Mouse (Mus musculus) cortical plate, adult 2 months (tissue): ENCODE measurements around the gene Xrcc2. TPM values are rescaled to one million over a fixed set of nuclear protein-coding genes. Genes with fewer than 3 reads are reported as not detected.

ENCODE experiments used
- H3K27ac ChIP-seq: fragments of 200-500 bp; 2 replicates; pipeline ENCODE4 v1.5.1; 2012; ENCODE audit warnings: low read length, control low read depth, inconsistent platforms; ENCODE audit not compliant: insufficient read depth
- H3K4me1 ChIP-seq: fragments of 200-500 bp; 2 replicates; pipeline ENCODE4 v1.6.1; 2011; ENCODE audit warnings: low read length; ENCODE audit not compliant: control insufficient read depth, insufficient read depth
- H3K4me3 ChIP-seq: fragments of 200-500 bp; 2 replicates; pipeline ENCODE4 v1.5.1; 2011; ENCODE audit warnings: mild to moderate bottlenecking, low read length, control low read depth; ENCODE audit not compliant: insufficient read depth
- CTCF ChIP-seq: fragments of 200-500 bp; IDR thresholded peaks from 2 replicates; pipeline ENCODE4 v1.5.1; 2011; ENCODE audit warnings: mild to moderate bottlenecking, control low read depth, low read length; ENCODE audit not compliant: insufficient read depth; ENCODE audit errors: extremely low read depth
- POLR2A ChIP-seq: fragments of 200-500 bp; IDR thresholded peaks from 2 replicates; pipeline ENCODE4 v1.6.1; 2011; ENCODE audit warnings: mild to moderate bottlenecking, low read length, control low read depth; ENCODE audit not compliant: insufficient read depth; ENCODE audit errors: extremely low read depth
- polyA plus RNA-seq: library from polyadenylated mRNA; depleted of rRNA; stranded (reverse); fragments of >200 nt; gene quantifications from 2 replicates; pipeline ENCODE4 v1.2.3, GENCODE M21; 2012

Gene Xrcc2
- polyA plus RNA-seq, 1 experiment = 4.9 TPM

DNA sequence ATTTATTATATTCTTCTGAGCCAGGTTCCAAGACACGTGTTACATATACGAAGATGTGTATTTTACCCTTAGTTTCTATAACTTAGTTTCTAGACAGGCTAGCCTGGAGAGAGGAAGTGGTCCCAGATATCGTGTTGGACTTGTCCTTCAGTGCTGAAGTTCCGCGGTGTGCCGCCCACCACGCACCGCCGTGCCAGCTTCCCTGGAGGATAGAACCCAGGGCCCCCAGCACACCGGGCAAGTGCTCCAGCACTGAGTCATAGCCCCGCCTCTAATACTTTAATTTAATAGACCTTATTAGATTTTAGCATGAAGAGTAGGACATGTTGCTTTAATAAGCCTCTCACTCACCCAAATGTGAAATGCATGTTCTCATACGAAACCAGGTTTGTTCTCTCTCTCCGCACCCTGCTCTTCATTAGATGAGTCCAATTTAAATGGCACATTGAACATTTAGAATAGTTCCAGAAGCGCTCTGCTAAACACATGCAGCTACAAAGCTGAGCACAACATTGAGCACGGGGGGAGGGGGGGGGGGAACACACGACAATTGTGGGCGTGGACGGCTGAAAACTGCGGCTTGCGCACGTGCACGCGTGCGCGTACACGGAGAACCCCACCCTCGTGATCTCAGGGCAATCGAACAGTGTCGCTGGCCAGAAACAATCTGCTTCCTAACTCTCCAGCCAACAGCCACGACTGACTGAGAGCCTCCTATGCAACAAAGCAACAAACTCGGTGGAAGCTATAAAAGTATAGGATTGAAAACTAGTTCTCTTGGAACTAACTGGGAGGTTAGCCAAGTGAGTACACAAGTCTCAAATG lies 33.7 kb downstream of the Xrcc2 start:
- no peak overlapping the region for H3K27ac ChIP-seq

DNA sequence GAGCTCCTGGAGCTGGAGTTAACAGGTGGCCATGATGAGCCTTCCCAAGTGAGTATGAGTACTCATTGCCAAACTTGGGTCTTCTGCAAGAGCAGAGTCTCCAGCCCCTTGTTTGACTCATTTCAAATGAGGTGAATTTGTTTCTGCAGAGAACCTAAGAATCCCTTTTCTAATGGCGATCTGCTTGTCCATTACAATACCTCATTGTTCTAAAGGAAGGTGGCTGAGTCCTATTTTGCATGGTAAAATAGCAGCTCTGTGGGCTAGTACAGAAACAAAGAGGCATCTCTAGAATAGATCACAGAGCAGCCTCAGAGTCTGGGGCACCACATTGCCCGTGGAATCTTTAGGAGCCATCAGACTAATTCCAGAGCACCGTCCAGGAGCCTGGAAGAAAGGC lies 34.6 kb downstream of the Xrcc2 start:
- H3K4me3 ChIP-seq = no peak overlapping the region
- H3K4me1 ChIP-seq = no peaks in the 10 kb centered on the region
- TF ChIP-seq CTCF = no peak
- no peak for TF ChIP-seq POLR2A
- no peak overlapping the region for H3K27ac ChIP-seq

More for the DNA sequence above, 33.7 kb downstream of the Xrcc2 start:
- H3K4me3 ChIP-seq = no peak overlapping the region
- TF ChIP-seq POLR2A (no peak), CTCF (no peak)
- no peaks in the 10 kb centered on the region for H3K4me1 ChIP-seq

DNA sequence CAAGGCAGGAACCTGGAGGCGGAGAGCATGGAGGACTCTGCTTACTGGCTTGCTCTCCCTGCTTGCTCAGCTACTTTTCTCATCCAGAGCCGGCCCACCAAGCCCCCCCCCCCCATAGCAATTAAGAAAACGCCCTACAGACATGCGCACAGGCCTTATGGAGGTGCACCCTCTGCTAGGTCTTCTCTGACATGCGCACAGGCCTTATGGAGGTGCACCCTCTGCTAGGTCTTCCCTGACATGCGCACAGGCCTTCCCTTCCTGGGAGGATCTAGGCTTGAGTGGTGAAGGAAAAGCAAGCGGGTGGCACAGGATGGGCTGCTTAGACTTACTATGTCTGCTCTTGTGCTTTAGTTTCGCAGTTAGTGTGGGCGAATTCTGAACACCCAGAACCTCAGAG lies 37.3 kb downstream of the Xrcc2 start:
- Histone ChIP-seq H3K4me1 (no peaks in the 10 kb centered on the region), H3K27ac (no peak overlapping the region), H3K4me3 (no peak overlapping the region)
- no peak for TF ChIP-seq POLR2A
- TF ChIP-seq CTCF = no peak

DNA sequence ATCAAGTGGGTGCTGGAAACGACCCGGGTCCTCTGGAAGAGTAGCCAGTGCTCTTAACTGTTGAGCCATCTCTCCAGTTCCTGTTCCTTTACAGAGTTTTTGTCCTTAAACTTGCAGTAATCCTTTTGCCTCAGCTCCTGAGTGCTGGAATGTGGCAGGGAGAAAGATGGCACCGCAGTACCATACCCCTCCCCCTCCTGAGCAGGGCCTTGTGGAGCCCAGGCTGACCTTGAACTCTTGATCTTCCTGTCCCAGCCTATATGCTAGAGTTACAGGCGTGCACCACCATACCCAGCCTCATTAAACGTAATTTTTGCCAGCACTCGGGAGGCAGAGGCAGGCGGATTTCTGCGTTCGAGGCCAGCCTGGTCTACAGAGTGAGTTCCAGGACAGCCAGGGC lies 38.9 kb downstream of the Xrcc2 start:
- TF ChIP-seq CTCF (no peak), POLR2A (no peak)
- H3K27ac ChIP-seq = no peak overlapping the region
- H3K4me3 ChIP-seq = no peak overlapping the region
- no peaks in the 10 kb centered on the region for H3K4me1 ChIP-seq

DNA sequence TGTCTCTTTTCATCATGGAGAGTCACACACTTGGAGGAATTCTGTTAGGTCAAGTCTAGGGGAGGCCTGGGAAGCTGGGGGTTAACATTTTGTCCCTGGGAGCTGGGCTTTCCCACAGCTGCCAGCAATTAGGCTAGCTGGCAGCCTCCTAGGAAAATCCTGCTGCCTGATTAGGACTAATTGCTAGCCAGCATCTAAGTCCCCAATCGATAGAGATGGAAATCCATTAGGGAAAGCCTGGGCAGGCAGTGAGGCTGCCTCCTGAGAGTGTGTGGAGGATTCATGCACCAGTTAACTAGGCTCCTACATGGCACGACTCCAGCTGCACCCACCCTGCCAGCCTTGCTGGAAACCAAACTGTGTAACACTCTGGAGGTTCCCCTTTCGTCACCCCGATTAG lies 39.5 kb downstream of the Xrcc2 start:
- TF ChIP-seq CTCF (no peak), POLR2A (no peak)
- no peak overlapping the region for H3K4me3 ChIP-seq
- no peak overlapping the region for H3K27ac ChIP-seq
- no peaks in the 10 kb centered on the region for H3K4me1 ChIP-seq

DNA sequence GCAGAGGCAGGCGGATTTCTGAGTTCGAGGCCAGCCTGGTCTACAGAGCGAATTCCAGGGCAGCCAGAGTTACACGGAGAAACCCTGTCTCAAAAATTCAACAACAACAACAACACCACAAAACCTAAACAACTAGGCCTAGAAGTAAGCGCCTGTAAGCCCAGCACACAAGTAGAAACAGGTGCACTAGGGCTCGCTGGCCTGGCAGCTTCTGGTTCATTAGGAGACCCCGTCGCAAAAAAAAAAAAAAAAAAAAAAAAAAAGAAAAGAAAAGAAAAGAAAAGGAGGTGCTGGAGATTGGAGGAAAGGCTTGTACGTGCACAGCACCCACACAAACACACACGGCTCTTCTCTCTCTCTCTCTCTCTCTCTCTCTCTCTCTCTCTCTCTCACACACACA lies 40.1 kb downstream of the Xrcc2 start:
- TF ChIP-seq CTCF (no peak), POLR2A (no peak)
- no peak overlapping the region for H3K4me3 ChIP-seq
- no peak overlapping the region for H3K27ac ChIP-seq
- H3K4me1 ChIP-seq = no peaks in the 10 kb centered on the region

DNA sequence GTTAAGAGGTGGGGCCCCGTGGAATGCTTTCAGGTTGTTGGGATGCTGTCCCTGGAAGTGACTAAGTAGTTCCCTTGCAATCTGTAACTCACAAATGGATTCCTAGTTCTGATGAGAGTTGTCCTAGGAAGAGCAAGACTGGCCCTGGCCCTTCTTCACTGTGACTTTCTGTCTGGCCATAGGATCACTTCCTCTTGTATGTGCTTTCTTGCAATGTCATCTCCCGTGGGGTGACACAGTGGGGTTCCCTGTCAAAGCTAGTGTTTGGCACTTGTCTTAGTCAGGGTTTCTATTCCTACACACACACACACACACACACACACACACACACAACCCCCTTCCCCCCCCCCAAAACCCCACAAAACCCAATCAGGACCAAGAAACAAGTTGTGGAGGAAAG lies 42.5 kb downstream of the Xrcc2 start:
- TF ChIP-seq POLR2A (no peak), CTCF (no peak)
- Histone ChIP-seq H3K4me3 (no peak overlapping the region), H3K4me1 (no peaks in the 10 kb centered on the region), H3K27ac (no peak overlapping the region)

DNA sequence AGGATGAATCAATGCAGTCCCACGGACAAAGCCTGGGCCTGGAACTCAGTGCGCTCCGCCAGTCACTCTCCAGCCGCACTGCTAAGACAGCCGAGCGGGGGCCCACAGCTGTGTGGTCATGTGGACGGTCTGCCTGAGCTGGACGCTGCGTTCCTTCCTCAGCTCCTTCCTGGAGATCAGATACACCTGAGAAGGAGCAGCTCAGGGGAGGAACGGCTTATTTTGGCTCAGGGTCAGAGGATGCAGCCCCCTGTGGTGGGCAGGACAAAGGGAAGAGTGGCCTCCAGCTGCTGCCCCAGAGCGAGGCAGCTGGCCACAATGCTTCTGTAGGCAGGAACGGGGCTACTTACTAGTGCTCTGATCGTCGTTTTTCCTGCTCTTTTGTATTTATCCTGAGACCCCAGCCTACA lies 51.0 kb downstream of the Xrcc2 start:
- Histone ChIP-seq H3K4me1 (no peaks in the 10 kb centered on the region), H3K27ac (no peak overlapping the region), H3K4me3 (no peak overlapping the region)
- TF ChIP-seq POLR2A = no peak
- TF ChIP-seq CTCF = no peak

DNA sequence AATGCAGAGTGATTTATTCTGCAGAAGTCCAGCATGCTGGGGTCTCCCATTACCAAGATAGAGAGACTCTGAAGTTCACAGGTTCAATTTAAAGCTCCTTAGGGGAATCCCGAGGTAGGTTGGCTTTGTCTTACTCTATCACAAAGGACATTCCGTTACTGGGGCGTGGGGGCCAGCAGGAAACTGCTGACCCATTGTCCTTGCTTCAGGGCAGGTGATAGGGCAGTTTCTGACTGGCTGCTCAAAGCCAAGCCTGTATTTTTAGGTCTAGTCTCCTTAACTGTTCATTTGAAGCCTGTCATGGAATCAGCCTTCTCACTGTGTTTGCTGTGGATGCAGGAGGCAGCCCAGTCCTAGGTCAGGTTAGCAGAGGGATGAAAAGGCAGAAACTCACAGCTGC lies 52.2 kb downstream of the Xrcc2 start:
- Histone ChIP-seq H3K4me3 (no peak overlapping the region), H3K27ac (no peak overlapping the region), H3K4me1 (no peaks in the 10 kb centered on the region)
- TF ChIP-seq CTCF (no peak), POLR2A (no peak)

DNA sequence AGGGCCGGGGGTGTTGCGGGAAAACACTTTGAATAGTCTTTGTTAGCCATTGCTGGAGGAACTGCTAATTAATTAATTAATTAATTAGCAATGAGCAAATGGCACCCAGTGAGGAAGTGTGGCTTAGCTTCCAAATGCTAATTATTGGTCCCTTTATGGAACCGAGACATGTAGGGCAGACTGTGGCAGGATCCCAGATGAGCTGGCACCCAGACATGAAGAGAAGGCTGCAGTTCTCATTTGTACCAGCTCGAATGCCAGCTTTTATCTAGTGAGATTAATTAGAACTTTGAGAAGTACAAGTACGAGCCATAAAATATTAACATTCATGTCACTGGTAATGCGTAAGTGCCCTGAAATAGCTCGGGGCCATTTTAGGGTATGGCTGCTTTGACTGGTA lies 53.2 kb downstream of the Xrcc2 start:
- Histone ChIP-seq H3K27ac (no peak overlapping the region), H3K4me1 (no peaks in the 10 kb centered on the region), H3K4me3 (no peak overlapping the region)
- TF ChIP-seq POLR2A = no peak
- TF ChIP-seq CTCF = no peak
